Mouse (Mus musculus) ES-Bruce4 (cell line): Measurements from ENCODE around the gene Fads6. TPM values are rescaled to one million over a fixed set of nuclear protein-coding genes. Genes with fewer than 3 reads are reported as not detected.

Source experiments
- H3K27ac ChIP-seq: 2 replicates; pipeline ENCODE4 v1.5.1; 2012; ENCODE audit warnings: low read length, inconsistent platforms; ENCODE audit not compliant: insufficient read depth
- H3K27me3 ChIP-seq: 2 replicates; pipeline ENCODE4 v1.6.1; 2012; ENCODE audit warnings: mild to moderate bottlenecking, low read length, inconsistent platforms; ENCODE audit not compliant: control insufficient read depth, poor library complexity, insufficient read depth, severe bottlenecking
- H3K36me3 ChIP-seq: 2 replicates; pipeline ENCODE4 v1.6.1; 2012; ENCODE audit warnings: inconsistent platforms, mild to moderate bottlenecking, low read length, moderate library complexity; ENCODE audit not compliant: control insufficient read depth, poor library complexity, insufficient read depth, severe bottlenecking
- H3K4me1 ChIP-seq: one replicate; pipeline ENCODE4 v1.8.1; 2011; ENCODE audit warnings: low read length; ENCODE audit not compliant: control insufficient read depth, insufficient read depth
- H3K4me3 ChIP-seq: 2 replicates; pipeline ENCODE4 v1.5.1; 2011; ENCODE audit warnings: low read depth, mild to moderate bottlenecking, low read length
- H3K9ac ChIP-seq: 2 replicates; pipeline ENCODE4 v1.6.1; 2012; ENCODE audit warnings: low read depth, mild to moderate bottlenecking, inconsistent platforms; ENCODE audit not compliant: poor library complexity, severe bottlenecking
- H3K9me3 ChIP-seq: replicated peaks from 2 replicates; pipeline ENCODE4 v1.6.1; 2012; ENCODE audit warnings: mild to moderate bottlenecking, low read length, inconsistent platforms; ENCODE audit not compliant: control insufficient read depth, poor library complexity, insufficient read depth, severe bottlenecking
- CTCF ChIP-seq: IDR thresholded peaks from one replicate; pipeline ENCODE4 v1.8.1; 2011; ENCODE audit warnings: low read depth, low read length
- EP300 ChIP-seq: IDR thresholded peaks from 2 replicates; pipeline ENCODE4 v1.6.1; 2011; ENCODE audit warnings: low read depth, low read length; ENCODE audit not compliant: insufficient read depth
- POLR2A ChIP-seq: IDR thresholded peaks from one replicate; pipeline ENCODE4 v1.8.1; 2011; ENCODE audit warnings: low read length; ENCODE audit not compliant: insufficient read depth
- polyA plus RNA-seq: library from polyadenylated mRNA; stranded (reverse); fragments of >200 nt; gene quantifications from 2 replicates; pipeline ENCODE4 v1.2.4, GENCODE M21; 2011; ENCODE audit warnings: low read depth; ENCODE audit not compliant: missing spikeins, insufficient read depth, insufficient read length

The Fads6 gene
- polyA plus RNA-seq, 1 experiment, result 6.7 TPM

- H3K36me3 ChIP-seq, result no peaks in the 10 kb centered on the region
- H3K4me3 ChIP-seq, result no peak overlapping the region
- TF ChIP-seq EP300, result no peak
- no peaks in the 10 kb centered on the region for H3K27me3 ChIP-seq
- H3K4me1 ChIP-seq, result peaks cover 12% of the 10 kb centered on the region
- H3K9ac ChIP-seq, result no peak overlapping the region
- H3K27ac ChIP-seq, result no peak overlapping the region
- no peaks in the 10 kb centered on the region for H3K9me3 ChIP-seq
These were observed 7.1 kb downstream of the Fads6 start for GRCm38 (mm10) chr11:115290314-115290713.

GRCm38 (mm10) chr11:115289885-115290284 lies 7.6 kb downstream of the Fads6 start:
- TF ChIP-seq CTCF (no peak), POLR2A (no peak), EP300 (no peak)
- no peaks in the 10 kb centered on the region for H3K36me3 ChIP-seq
- peaks cover 12% of the 10 kb centered on the region for H3K4me1 ChIP-seq
- H3K27me3 ChIP-seq, result no peaks in the 10 kb centered on the region
- no peak overlapping the region for H3K27ac ChIP-seq
- no peak overlapping the region for H3K9ac ChIP-seq
- H3K9me3 ChIP-seq, result no peaks in the 10 kb centered on the region
- H3K4me3 ChIP-seq, result no peak overlapping the region

DNA sequence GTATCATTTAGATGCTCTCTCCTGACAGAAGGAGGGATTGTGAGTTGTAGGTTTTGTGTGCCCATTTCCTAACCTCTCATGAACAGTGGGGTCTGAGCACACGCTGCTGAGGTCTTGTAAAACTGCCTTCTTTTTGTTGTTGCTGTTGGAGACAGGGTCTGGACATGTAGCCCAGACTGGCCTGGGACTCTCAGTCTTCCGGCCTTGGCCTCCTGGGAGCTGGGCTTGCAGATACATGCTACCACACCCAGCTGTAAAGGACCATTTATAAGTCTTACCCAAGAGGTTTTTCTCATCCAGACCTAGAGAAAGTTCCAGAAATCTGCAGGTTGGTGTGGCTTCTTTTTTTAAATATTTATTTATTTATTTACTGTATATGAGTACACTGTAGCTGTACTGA lies 9.2 kb downstream of the Fads6 start:
- no peak overlapping the region for H3K9ac ChIP-seq
- no peaks in the 10 kb centered on the region for H3K9me3 ChIP-seq
- no peak overlapping the region for H3K27ac ChIP-seq
- TF ChIP-seq CTCF (no peak), EP300 (no peak), POLR2A (no peak)
- H3K36me3 ChIP-seq, result no peaks in the 10 kb centered on the region
- no peak overlapping the region for H3K4me3 ChIP-seq
- H3K4me1 ChIP-seq, result peaks cover 7% of the 10 kb centered on the region
- no peaks in the 10 kb centered on the region for H3K27me3 ChIP-seq

- Histone ChIP-seq H3K27me3 (no peaks in the 10 kb centered on the region), H3K9ac (no peak overlapping the region), H3K36me3 (no peaks in the 10 kb centered on the region), H3K9me3 (no peaks in the 10 kb centered on the region), H3K4me3 (no peak overlapping the region), H3K27ac (peak overlapping the region; percentile 10; the same call in 1 of the 2 replicates), H3K4me1 (peaks cover 6% of the 10 kb centered on the region)
- TF ChIP-seq POLR2A (no peak), EP300 (no peak), CTCF (no peak)
These were observed 10.1 kb downstream of the Fads6 start for GRCm38 (mm10) chr11:115287386-115287785.

GRCm38 (mm10) chr11:115286201-115286993 lies 11.1 kb downstream of the Fads6 start:
- Histone ChIP-seq H3K27me3 (no peaks in the 10 kb centered on the region), H3K9me3 (no peaks in the 10 kb centered on the region), H3K4me3 (no peak overlapping the region), H3K27ac (no peak overlapping the region), H3K36me3 (no peaks in the 10 kb centered on the region), H3K9ac (no peak overlapping the region), H3K4me1 (peaks cover 4% of the 10 kb centered on the region)
- no peak for TF ChIP-seq EP300
- no peak for TF ChIP-seq CTCF
- TF ChIP-seq POLR2A, result no peak

- TF ChIP-seq EP300 (no peak), CTCF (no peak), POLR2A (no peak)
- no peak overlapping the region for H3K9ac ChIP-seq
- H3K36me3 ChIP-seq, result no peaks in the 10 kb centered on the region
- no peaks in the 10 kb centered on the region for H3K9me3 ChIP-seq
- peaks cover 2% of the 10 kb centered on the region for H3K4me1 ChIP-seq
- H3K27me3 ChIP-seq, result no peaks in the 10 kb centered on the region
- H3K4me3 ChIP-seq, result no peak overlapping the region
- no peak overlapping the region for H3K27ac ChIP-seq
These were observed 12.2 kb downstream of the Fads6 start for GRCm38 (mm10) chr11:115285282-115285681.
